Mouse (Mus musculus): ENCODE results near the gene Ms4a4c. TPM values are rescaled to one million over a fixed set of nuclear protein-coding genes. Genes with fewer than 3 reads are reported as not detected.
A peak's percentile ranks its signal among the peaks of the same experiment; 100 is the strongest.
"Not testable (repeated sequence)": the region's sequence is repeated elsewhere in the genome, so short reads cannot be mapped to it uniquely, and the experiment has no call there.

The Ms4a4c gene
- polyA plus RNA-seq, 2 experiments from 2014 or later, result 51.6 to 56.7 TPM

DNA sequence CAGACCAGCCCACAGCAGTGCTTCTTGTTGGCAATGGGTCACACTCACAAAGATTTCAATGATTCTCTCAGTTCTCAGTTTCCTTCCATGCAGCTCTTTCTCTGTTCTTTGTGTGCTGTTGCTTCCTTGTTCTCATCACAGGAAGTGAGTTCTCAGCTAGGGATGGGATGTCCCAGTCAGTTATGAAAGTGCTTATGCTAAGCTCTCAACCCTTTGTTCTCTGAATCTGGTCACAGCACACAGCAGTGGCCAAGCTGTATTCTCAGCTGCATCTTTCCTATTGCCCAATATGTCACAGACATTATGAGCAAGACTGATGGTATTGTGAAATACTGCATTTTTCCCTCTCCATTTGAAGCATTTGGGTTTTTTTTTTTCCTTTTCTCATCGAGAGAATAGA, 60.2 kb downstream of the Ms4a4c start:
- ATAC-seq, result peak; percentile 44

DNA sequence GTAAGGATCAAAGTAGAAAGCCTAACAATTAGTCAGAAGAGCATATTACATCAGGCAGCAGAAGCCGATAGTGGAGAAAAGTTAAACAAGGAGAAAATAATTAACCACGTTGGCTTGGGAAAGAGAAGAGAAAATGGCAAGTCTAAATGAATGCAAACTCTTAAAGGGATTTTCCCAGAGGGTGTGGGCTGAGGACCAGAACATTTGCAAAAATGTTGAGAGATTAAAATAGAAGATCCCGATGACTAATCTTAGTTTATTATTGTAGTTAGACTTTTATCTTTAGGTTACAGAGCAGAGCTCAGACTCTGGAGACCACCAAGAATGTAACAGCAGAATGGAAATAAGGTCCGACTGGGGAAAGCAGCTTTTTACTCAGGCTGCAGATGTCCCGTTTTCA, 61.9 kb downstream of the Ms4a4c start:
- ATAC-seq, result no peak

DNA sequence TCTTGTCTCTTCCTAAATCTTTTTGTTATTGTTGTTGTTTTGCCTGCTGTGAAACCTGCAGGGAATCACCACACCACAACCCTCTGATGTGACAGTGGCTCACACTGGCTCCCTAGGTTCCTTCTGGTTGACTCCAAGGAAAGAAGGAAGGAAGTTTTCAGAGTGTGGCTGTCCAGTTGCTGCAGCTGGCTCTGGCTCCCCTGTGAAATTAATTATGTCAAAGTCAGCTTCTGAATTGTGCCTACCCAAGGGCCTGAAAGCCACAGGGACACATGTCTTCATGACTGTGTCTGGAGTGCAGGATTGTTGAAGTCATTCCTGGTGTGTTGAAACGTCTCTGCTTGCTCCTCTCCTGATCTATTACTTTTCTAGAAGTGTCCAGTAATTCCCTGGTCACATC, 63.8 kb downstream of the Ms4a4c start:
- not testable (repeated sequence) for ATAC-seq

DNA sequence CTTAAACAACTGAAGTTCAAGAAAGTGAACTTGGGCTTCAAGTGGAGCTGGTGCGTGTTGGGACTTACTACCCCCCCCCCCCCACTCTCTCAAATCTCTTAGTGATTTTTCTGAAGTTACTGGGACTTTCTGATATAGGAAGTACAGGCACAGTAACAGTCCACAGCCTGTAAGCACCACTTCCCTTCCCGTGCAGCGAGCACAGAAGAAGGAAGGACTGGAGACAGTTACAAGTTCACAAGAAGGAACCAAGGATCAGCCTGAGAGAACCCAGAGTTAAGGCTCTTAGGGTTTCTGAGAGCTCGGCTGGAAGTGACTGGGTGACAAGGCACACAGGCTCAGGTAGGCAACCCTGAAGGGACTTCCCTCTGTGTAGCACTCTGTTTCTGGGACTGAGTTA, 64.6 kb downstream of the Ms4a4c start, which contains the start of gene Ms4a6c:
TSS of gene Ms4a6c (plus strand) at position 152 of the 400 bp plus-strand sequence.
- peak; percentile 16 for ATAC-seq

Other genes with a start within 250 kb of the Ms4a4c start
- gene 1700025F22Rik, start 239.4 kb upstream of the Ms4a4c start, polyA plus RNA-seq (2017; shearing (Covaris generic)), result not detected
- not detected for gene Ms4a13, start 208.0 kb upstream of the Ms4a4c start, polyA plus RNA-seq (2017; shearing (Covaris generic))
- gene Ms4a12, start 172.3 kb upstream of the Ms4a4c start, polyA plus RNA-seq (2017; shearing (Covaris generic)), result not detected
- gene Ms4a1, start 138.5 kb upstream of the Ms4a4c start, polyA plus RNA-seq (2017; shearing (Covaris generic)), result 10 to 100 TPM in 1 of 2 experiments, under 1 TPM in 1; 0.89 to 16.6 TPM
- gene Ms4a5, start 120.9 kb upstream of the Ms4a4c start, polyA plus RNA-seq (2017; shearing (Covaris generic)), result not detected
- not detected for gene Ms4a14, start 90.3 kb upstream of the Ms4a4c start, polyA plus RNA-seq (2017; shearing (Covaris generic))
- gene Ms4a7, start 68.6 kb upstream of the Ms4a4c start, polyA plus RNA-seq (2017; shearing (Covaris generic)), result not detected
- 1 to 10 TPM in 1 of 2 experiments, not detected in 1; 1.3 TPM for gene Ms4a4a, start 29.2 kb upstream of the Ms4a4c start, polyA plus RNA-seq (2017; shearing (Covaris generic))
- 1,000 to 10,000 TPM; 2,094 to 2,461 TPM for gene Ms4a4b, start 38.8 kb downstream of the Ms4a4c start, polyA plus RNA-seq (2017; shearing (Covaris generic))
- gene Ms4a6c, start 64.6 kb downstream of the Ms4a4c start, polyA plus RNA-seq (2017; shearing (Covaris generic)), result 10 to 100 TPM; 12.5 to 13.3 TPM
- 100 to 1,000 TPM; 497 to 564 TPM for gene Gm8369, start 81.2 kb downstream of the Ms4a4c start, polyA plus RNA-seq (2017; shearing (Covaris generic))
- 1,000 to 10,000 TPM; 1,243 to 1,295 TPM for gene Ms4a6b, start 111.7 kb downstream of the Ms4a4c start, polyA plus RNA-seq (2017; shearing (Covaris generic))
- 1 to 10 TPM; 4.1 to 4.9 TPM for gene Ms4a4d, start 132.0 kb downstream of the Ms4a4c start, polyA plus RNA-seq (2017; shearing (Covaris generic))
- 10 to 100 TPM; 14.3 to 14.9 TPM for gene Ms4a6d, start 200.1 kb downstream of the Ms4a4c start, polyA plus RNA-seq (2017; shearing (Covaris generic))
- not detected for gene Ms4a2, start 218.9 kb downstream of the Ms4a4c start, polyA plus RNA-seq (2017; shearing (Covaris generic))
- gene Ms4a3, start 236.1 kb downstream of the Ms4a4c start, polyA plus RNA-seq (2017; shearing (Covaris generic)), result not detected